Mouse (Mus musculus): Measurements from ENCODE around the gene Snx25. TPM values are rescaled to one million over a fixed set of nuclear protein-coding genes. Genes with fewer than 3 reads are reported as not detected.

Snx25 gene
- polyA plus RNA-seq (2015; fragmentation: Nextera tagmentation; extraction: Ambion mirVana), result 7.2 and 7.6 TPM in 2 replicates

GRCm38 (mm10) chr8:46152064-46153031 is at the start of gene Snx25:
Gene Snx25 (minus strand): TSS chr8:46152159.
- H3K27ac ChIP-seq, result peak within 1 kb of the TSS; percentile 22; the same call in 1 of the 2 replicates
- H3K9me3 ChIP-seq, result no peaks in the 10 kb centered on the region
- H3K9ac ChIP-seq, result peak within 1 kb of the TSS; percentile 76
- H3K4me1 ChIP-seq (replicated peaks), result 0 out of 2 replicates have a peak, but pooled peaks cover 9% of the 10 kb centered on the region
- no peaks in the 10 kb centered on the region for H3K27me3 ChIP-seq (replicated peaks)
- H3K4me2 ChIP-seq (replicated peaks), result peak within 1 kb of the TSS; percentile 94
- ATAC-seq, result peak; percentile 93
- WGBS, result 3% methylated on average over 72 of the region's 103 CpGs
- no peaks in the 10 kb centered on the region for H3K36me3 ChIP-seq
- H3K4me3 ChIP-seq (replicated peaks), result peak within 1 kb of the TSS; percentile 90

GRCm38 (mm10) chr8:46197673-46198072 is 45.7 kb upstream of the Snx25 start:
- peaks cover 2% of the 10 kb centered on the region; the same call in 1 of the 2 replicates for H3K36me3 ChIP-seq
- H3K9me3 ChIP-seq, result no peaks in the 10 kb centered on the region
- H3K4me3 ChIP-seq (replicated peaks), result no peak overlapping the region
- WGBS, result 81% methylated on average over 5 of the region's 5 CpGs
- no peak for ATAC-seq
- H3K27ac ChIP-seq, result no peak overlapping the region
- H3K4me2 ChIP-seq (replicated peaks), result no peak overlapping the region
- no peaks in the 10 kb centered on the region for H3K27me3 ChIP-seq (replicated peaks)
- no peaks in the 10 kb centered on the region for H3K4me1 ChIP-seq (replicated peaks)
- H3K9ac ChIP-seq, result no peak overlapping the region

- Histone ChIP-seq H3K9me3 (no peaks in the 10 kb centered on the region), H3K4me3 (replicated peaks) (no peak overlapping the region), H3K4me2 (replicated peaks) (no peak overlapping the region), H3K36me3 (peaks cover 4% of the 10 kb centered on the region; the same call in 1 of the 2 replicates), H3K4me1 (replicated peaks) (no peaks in the 10 kb centered on the region), H3K9ac (no peak overlapping the region), H3K27me3 (replicated peaks) (no peaks in the 10 kb centered on the region), H3K27ac (no peak overlapping the region)
- WGBS, result 91% methylated on average over 3 of the region's 3 CpGs
- ATAC-seq, result no peak
Measured at GRCm38 (mm10) chr8:46196877-46197276, 44.9 kb upstream of the Snx25 start.

GRCm38 (mm10) chr8:46193100-46193499 is 41.1 kb upstream of the Snx25 start:
- Histone ChIP-seq H3K4me1 (replicated peaks) (no peaks in the 10 kb centered on the region), H3K9me3 (no peaks in the 10 kb centered on the region), H3K36me3 (peaks cover 4% of the 10 kb centered on the region; the same call in 1 of the 2 replicates), H3K27ac (no peak overlapping the region), H3K4me3 (replicated peaks) (no peak overlapping the region), H3K9ac (no peak overlapping the region), H3K27me3 (replicated peaks) (no peaks in the 10 kb centered on the region), H3K4me2 (replicated peaks) (no peak overlapping the region)
- ATAC-seq, result no peak
- WGBS, result 85% methylated on average over 8 of the region's 8 CpGs

- WGBS, result 13% methylated on average over 2 of the region's 2 CpGs
- no peaks in the 10 kb centered on the region for H3K36me3 ChIP-seq
- no peak for ATAC-seq
- H3K4me2 ChIP-seq (replicated peaks), result no peak overlapping the region
- H3K4me1 ChIP-seq (replicated peaks), result no peaks in the 10 kb centered on the region
- H3K9ac ChIP-seq, result no peak overlapping the region
- no peak overlapping the region for H3K4me3 ChIP-seq (replicated peaks)
- H3K9me3 ChIP-seq, result no peaks in the 10 kb centered on the region
- no peak overlapping the region for H3K27ac ChIP-seq
- no peaks in the 10 kb centered on the region for H3K27me3 ChIP-seq (replicated peaks)
Measured at GRCm38 (mm10) chr8:46185361-46185760, 33.4 kb upstream of the Snx25 start.

- WGBS, result 92% methylated on average over 7 of the region's 7 CpGs
- H3K4me2 ChIP-seq (replicated peaks), result no peak overlapping the region
- no peak overlapping the region for H3K9ac ChIP-seq
- no peaks in the 10 kb centered on the region for H3K9me3 ChIP-seq
- ATAC-seq, result no peak
- no peak overlapping the region for H3K4me3 ChIP-seq (replicated peaks)
- no peaks in the 10 kb centered on the region for H3K36me3 ChIP-seq
- no peaks in the 10 kb centered on the region for H3K27me3 ChIP-seq (replicated peaks)
- no peaks in the 10 kb centered on the region for H3K4me1 ChIP-seq (replicated peaks)
- H3K27ac ChIP-seq, result no peak overlapping the region
Measured at GRCm38 (mm10) chr8:46180136-46180535, 28.2 kb upstream of the Snx25 start.

GRCm38 (mm10) chr8:46173651-46174050 is 21.7 kb upstream of the Snx25 start:
- Histone ChIP-seq H3K4me1 (replicated peaks) (no peaks in the 10 kb centered on the region), H3K27ac (no peak overlapping the region), H3K4me3 (replicated peaks) (no peak overlapping the region), H3K9ac (no peak overlapping the region), H3K4me2 (replicated peaks) (no peak overlapping the region), H3K27me3 (replicated peaks) (no peaks in the 10 kb centered on the region), H3K9me3 (no peaks in the 10 kb centered on the region), H3K36me3 (peaks cover 3% of the 10 kb centered on the region; the same call in 1 of the 2 replicates)
- 65% methylated on average over 2 of the region's 2 CpGs for WGBS
- ATAC-seq, result no peak

GRCm38 (mm10) chr8:46163870-46164190 is 11.9 kb upstream of the Snx25 start:
- Histone ChIP-seq H3K36me3 (no peaks in the 10 kb centered on the region), H3K4me2 (replicated peaks) (peak overlapping the region; percentile 72), H3K27me3 (replicated peaks) (no peaks in the 10 kb centered on the region), H3K27ac (peak overlapping the region; percentile 83), H3K4me3 (replicated peaks) (peak overlapping the region; percentile 66), H3K9me3 (no peaks in the 10 kb centered on the region), H3K4me1 (replicated peaks) (0 out of 2 replicates have a peak, but pooled peaks cover 5% of the 10 kb centered on the region), H3K9ac (peak overlapping the region; percentile 65)
- WGBS, result under 1% methylated on average over 25 of the region's 25 CpGs
- no peak; the same call in 1 of the 2 replicates for ATAC-seq

- Histone ChIP-seq H3K9ac (peak overlapping the region; percentile 65), H3K36me3 (no peaks in the 10 kb centered on the region), H3K4me3 (replicated peaks) (peak overlapping the region; percentile 66), H3K4me1 (replicated peaks) (0 out of 2 replicates have a peak, but pooled peaks cover 5% of the 10 kb centered on the region), H3K4me2 (replicated peaks) (peak overlapping the region; percentile 72), H3K9me3 (no peaks in the 10 kb centered on the region), H3K27ac (peak overlapping the region; percentile 83), H3K27me3 (replicated peaks) (no peaks in the 10 kb centered on the region)
- WGBS, result 1% methylated on average over 70 of the region's 77 CpGs
- ATAC-seq, result peak; percentile 99
Measured at GRCm38 (mm10) chr8:46162953-46163869, 11.3 kb upstream of the Snx25 start.

GRCm38 (mm10) chr8:46153042-46153441 is 1.1 kb upstream of the Snx25 start:
- Histone ChIP-seq H3K9ac (no peak overlapping the region), H3K4me1 (replicated peaks) (0 out of 2 replicates have a peak, but pooled peaks cover 9% of the 10 kb centered on the region), H3K4me3 (replicated peaks) (peak overlapping the region; percentile 90; the same call in 1 of the 2 replicates), H3K27ac (no peak overlapping the region), H3K4me2 (replicated peaks) (peak overlapping the region; percentile 94), H3K27me3 (replicated peaks) (no peaks in the 10 kb centered on the region), H3K36me3 (no peaks in the 10 kb centered on the region), H3K9me3 (no peaks in the 10 kb centered on the region)
- 33% methylated on average over 2 of the region's 2 CpGs for WGBS
- ATAC-seq, result no peak

- Histone ChIP-seq H3K9me3 (no peaks in the 10 kb centered on the region), H3K4me2 (replicated peaks) (peak within 1 kb of the TSS; percentile 94), H3K36me3 (no peaks in the 10 kb centered on the region), H3K9ac (peak within 1 kb of the TSS; percentile 76), H3K4me3 (replicated peaks) (peak within 1 kb of the TSS; percentile 90), H3K27me3 (replicated peaks) (no peaks in the 10 kb centered on the region), H3K27ac (peak within 1 kb of the TSS; percentile 22; the same call in 1 of the 2 replicates), H3K4me1 (replicated peaks) (0 out of 2 replicates have a peak, but pooled peaks cover 9% of the 10 kb centered on the region)
- WGBS, result under 1% methylated on average over 75 of the region's 75 CpGs
- peak; percentile 80 for ATAC-seq
Measured at GRCm38 (mm10) chr8:46151202-46152062, 527 bp downstream of the Snx25 start, which contains the start of gene Cfap97. Gene Cfap97 (plus strand): TSS chr8:46151771.

Data from intestine, embryonic 15.5 days (tissue).